Mouse (Mus musculus): ENCODE data around the gene Gpx2.
A peak's percentile ranks its signal among the peaks of the same experiment; 100 is the strongest.
"Not testable (repeated sequence)": the region's sequence is repeated elsewhere in the genome, so short reads cannot be mapped to it uniquely, and the experiment has no call there.

Gpx2 gene

DNA sequence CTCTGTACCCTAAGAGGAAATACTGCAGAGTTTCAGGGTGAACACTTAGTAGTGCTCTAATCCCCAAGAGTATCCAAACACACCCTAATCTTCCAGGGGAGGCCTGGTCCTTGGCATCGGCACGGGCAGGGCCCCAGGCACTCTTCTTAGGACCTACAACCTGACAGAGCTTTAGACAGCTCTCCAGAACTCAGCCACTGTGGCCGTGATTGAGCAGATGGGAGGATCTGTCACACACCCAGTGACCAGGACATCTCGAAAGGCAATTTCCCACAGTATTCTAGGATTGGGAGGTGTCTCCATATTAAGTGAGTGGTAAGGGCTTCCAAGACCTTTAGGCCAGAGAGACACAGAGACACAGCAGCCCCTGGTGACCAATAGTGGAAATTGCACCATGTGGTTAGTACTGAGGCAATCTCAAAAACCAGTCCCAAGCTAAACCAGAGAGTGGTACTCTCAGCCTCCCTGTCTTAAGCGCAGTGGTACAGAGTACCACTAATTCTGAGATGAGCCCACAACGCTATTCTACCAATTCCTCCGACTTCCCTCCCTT, 8.4 kb upstream of the Gpx2 start:
- DNase-seq (ENCODE audit: low spot score): peak; percentile 72

DNA sequence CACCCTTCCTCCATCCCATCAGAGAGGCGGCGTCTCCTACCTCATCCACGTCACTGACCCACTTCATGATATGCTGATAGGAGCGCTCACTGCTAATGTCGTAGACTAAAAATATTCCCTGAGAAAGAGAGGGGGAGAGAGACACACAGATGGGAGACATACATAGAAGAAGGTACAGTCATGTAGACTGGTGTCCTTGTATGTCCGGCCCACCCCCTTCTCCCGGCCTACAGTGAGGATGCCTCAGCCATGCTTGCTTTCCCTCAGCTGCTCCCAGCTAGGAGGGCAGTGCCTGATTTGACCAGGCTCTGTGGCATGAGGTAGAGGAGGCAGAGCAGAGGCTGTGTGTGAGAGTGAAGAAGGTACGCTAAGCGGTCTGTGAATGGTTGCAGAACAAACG, 7.7 kb upstream of the Gpx2 start:
- DNase-seq (ENCODE audit: low spot score): no peak

DNA sequence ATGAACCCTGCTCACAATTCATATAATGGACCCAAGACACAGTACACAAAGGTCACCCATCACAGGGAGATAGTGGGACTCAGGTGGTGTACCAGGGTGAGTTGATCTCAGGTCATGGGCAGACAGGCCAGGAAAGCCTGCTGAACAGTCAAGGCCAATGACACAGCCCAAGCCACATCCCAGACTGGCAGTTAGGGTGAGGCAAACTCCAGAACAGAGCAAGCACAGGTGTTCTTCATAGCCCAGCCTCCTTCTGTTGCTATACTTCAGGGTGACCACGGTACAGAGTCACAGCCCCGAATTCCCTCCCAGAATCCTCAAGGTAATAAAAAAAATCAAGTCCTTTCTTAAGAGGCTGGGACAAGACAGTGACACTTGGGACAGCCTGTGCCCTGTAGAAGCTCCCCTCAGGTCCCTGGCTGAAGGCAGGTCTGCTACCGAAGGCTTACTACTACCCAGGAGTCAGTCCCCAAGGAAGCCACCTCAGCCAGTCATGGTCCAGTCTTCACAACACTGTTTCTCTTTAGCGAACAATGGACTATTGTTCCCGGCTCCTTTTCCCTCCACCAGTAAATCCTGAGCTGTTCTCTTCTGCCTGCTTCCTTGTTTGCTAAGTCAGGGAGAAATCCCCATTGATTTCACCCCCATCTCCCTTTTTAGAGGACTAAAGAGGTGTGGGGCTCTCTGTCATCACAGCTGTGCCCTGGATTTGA, 2.8 kb upstream of the Gpx2 start:
- no peak for DNase-seq (ENCODE audit: low spot score)

DNA sequence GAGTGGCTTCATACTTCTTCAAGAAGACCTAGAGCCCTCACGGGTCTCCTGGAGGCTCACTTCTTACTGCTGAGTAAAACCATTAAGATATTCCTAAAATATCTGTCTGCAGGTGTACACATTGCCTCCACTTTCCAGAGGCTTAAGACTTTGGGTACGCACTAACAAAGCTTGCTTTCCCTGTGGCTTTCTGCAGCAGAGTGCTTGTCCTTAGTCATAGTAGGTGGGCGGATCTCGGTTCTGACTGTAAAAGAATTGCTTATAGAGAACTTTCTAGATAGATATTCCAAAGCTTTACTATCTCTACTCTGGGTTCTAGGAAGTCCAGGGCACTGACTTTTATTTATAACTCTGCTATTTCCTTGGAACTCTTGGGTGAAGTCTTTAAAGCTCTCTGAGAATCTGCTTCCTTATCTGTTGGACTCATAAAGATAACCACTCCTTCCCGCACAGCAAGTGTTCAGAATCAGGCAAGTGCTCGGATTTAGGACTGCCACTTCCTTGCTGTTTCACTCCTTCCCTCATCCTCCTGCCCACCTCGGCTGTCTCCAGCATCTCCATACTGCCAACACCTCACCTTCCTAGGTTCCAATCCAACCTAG, 1.7 kb upstream of the Gpx2 start:
- no peak for DNase-seq (ENCODE audit: low spot score)

DNA sequence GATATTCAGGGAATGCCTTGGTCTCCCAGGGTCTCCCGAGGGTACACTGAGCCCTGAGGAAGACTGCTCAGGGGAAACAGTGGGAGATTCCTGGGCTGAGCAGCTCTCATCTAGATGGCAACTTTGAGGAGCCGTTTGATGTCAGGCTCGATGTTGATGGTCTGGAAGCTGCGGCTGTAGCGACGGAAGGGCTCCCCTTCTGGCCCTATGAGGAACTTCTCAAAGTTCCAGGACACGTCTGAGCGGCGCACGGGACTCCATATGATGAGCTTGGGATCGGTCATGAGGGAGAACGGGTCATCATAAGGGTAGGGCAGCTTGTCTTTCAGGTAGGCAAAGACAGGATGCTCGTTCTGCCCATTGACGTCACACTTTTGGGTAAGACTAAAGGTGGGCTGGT, 2.8 kb downstream of the Gpx2 start:
- not testable (repeated sequence) for DNase-seq (ENCODE audit: low spot score)

DNA sequence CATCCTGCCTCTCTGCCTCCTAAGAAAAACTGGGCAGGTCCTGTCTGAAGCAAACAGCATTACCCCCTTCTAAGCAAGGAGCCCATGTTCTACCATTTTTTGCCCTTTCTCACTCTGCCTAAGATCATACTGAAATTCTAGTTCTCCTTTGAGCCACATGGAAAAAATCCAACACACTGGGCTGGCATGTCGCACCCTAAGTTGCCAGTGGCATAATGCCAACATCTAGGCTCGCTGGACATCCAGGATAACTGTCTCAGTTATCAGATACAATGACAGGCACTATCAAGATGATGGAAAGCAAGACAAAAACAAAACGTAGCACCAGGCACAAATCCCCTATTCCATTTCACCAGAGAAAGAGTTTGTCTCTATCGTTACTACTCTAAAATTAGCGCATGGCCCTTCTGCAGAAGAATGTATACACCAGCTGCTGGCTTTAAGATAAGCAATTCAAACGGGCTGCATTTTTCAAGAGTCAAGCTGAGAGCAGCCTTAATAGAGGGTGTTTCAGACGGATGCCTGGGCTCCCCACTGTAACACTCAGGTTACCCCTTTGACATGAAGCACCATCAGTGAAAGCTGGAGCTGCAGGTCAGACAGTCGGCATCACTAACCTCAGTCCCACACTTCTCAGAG, 4.8 kb downstream of the Gpx2 start:
- DNase-seq (ENCODE audit: low spot score): peak; percentile 20

DNA sequence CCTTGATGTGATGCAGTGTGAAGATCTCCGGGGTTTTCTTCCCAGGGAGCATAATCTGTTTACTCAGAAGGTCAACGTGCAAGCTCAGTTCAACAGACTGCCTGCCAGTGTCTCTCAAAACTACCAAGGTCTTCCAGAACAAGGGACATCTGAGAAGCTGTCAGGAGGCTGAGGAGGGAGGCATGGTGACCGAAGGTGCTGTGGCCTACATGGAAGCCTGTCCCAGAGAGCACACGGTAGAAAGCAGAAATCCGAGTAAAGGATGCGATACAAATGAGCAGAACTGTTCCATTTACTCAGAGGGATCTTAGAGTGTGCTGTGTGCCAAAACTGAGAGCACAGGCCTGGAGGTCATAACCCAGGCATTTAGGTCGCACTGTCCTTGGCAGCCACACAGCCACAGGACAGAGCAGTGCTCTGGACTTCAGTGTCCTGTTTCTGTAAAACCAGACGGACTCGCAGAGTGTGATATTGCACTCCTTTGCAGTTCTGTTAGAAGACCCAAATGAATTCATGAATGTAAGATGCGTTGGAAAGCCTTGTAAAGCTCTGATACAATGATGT, 11.2 kb downstream of the Gpx2 start:
- no peak for DNase-seq (ENCODE audit: low spot score)

DNA sequence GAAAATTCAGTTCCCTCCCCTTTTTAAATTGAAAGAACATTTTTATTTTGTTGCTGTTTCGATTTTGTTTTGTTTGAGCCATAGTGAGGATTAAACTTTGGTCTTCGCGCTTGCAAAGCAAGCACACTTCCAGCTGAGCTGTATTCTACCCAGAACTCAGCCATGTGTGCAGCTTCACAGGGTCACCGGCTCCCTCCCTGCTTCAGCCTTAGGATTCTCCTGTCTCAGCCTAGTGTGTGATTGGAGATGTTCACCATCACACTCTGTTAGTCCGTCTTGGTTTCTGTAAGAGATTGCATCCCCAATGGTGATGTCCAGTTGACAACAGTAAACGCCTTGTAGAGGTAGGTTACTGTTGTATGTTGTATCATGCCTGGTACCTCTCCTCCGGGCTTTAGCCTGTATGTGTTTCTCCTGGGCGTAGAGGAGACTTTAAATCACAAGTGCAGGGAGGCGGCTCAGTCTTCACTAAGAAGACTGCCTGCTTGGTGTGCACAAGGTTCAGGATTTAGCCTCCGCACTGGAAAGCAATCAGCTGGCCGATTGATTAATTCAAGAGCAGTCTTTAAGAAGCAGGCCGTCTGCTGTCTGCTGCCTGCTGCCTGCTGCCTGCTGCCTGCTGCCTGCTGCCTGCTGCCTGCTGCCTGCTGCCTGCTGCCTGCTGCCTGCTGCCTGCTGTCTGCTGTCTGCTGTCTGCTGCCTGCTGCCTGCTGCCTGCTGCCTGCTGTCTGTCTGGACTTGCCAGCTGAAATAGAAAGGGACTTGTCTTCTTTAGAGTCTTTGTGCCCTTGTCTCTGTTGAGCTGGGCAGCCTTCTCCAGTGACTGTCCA, 14.5 kb downstream of the Gpx2 start:
- DNase-seq (ENCODE audit: low spot score): no peak

DNA sequence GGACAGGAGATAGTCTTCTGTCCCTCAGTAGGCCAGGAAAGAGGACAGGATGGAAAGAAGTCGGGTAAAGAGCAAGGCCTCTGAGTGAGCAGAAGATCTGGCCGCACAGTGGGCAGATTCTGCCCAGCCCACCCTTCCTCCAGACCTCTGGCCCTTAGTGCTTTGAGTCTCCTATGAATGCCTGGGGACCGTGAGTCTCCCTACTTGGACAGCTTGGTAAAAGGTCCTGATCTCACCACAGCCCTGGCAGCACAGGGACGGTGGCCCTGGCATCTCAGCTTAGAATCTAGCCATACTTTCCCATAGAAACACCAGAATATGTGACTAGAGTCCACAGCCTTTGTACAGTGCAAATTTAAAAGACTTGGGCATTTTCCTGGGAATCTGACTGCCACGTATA, 15.4 kb downstream of the Gpx2 start:
- no peak for DNase-seq (ENCODE audit: low spot score)

DNA sequence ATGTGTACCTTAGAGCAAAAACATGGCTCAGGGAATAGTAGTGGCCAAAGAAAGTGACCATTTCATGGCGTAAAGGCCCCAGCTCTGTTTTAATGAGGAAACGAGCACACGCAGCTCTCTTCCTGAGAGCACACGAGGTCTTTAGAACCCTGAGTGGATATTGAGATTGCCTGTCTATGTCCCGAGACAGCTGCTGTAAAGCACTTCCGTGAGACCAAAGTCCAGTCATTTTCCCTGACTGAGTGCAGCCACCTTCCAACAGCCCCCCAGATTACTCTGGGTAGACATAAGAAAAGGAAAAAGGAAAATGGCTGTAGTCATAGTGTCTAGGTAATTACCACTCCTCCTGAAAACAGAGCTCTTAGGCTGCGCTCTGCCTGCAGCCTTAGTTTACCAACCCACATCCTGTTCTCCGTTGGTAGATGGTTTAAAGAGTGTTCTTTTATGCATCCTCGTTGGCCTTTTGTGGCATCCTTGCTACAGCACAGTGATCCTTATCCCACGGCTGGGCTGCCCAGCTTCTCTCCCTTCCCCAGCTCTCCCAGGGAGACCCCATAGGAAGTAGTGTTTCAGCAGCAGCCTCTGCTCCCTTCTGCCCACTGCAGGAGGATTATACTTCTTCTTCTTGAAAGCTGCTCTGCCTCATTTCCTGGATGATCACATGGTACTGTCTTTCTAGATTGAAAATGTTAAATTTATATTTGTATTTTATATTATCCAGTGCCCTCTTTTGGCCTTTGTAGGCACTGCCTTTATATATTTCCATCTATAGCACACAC, 16.9 kb downstream of the Gpx2 start:
- DNase-seq (ENCODE audit: low spot score): no peak

DNA sequence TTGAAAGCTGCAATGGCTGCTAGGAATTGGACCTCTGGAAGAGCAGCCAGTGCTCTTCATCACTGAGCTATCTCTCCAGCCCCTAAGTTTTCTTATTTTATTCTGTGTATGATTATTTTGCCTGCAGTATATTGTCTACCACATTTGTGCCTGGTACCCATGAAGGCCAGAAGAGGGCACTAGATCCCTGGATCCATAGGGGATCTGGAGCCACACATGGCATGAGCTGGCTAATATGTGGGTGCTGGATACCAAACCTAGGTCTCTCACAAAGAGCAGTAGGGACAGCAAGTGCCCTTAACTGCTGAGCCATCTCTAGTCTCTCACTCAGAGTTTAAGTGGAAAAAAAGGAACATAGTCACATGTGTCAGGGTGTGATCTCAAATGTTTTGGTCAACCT, 17.5 kb downstream of the Gpx2 start:
- DNase-seq (ENCODE audit: low spot score): no peak

DNA sequence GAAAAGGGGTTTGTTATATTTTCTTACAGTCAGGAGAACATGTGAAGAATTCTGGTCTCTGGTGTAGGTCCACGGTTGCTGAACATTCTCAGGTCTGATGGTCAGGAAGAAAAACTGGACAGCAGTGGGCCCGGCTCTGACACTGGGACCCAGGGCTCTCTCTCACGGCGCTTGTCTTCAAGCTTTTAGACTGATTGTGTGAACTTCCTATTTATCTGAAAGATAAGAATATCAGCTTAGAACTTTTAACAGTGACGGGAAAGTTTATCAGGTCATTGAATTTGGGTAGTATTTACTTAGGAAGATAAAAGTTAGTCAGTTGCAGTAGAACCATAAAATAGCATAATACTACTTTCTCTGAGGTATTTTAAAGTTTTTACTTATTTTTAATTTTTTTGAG, 18.5 kb downstream of the Gpx2 start:
- no peak for DNase-seq (ENCODE audit: low spot score)

DNA sequence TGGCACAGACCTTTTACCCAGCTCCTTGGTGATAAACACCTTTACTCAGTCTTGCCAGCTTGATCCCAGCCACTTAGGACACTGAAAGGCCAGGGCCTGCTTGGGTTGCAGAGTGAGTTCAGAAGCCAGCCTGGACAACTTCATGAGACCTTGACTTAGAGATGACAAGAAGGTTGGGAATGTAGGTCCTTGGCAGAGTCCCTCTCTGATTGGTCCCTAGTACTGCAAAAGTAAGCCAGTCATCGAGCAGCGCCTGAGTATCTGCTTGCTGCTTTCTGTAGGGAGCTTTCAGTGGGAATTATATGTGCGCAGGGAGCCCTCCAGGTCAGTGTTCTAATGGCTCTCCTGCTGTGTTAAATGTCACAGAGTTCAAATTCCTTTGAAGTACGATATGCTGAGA, 20.2 kb downstream of the Gpx2 start:
- DNase-seq (ENCODE audit: low spot score): no peak

DNA sequence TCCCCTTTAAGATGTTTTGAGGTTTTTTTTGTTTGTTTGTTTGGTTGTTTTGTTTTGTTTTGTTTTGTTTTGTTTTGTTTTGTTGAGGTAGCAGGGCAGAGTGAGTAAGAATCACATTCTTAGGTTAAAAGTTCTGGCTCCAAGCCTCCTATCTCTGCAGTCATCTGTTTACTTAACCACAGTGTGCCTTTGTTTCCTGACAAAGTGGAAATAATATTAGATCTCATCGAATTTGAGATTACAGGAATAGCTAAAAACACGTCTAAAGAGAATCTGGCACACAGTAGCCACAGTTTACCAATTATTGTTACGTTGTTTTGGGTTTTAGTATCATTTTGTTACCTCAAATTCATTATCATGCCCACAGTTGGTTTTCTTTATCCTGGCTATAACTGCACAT, 20.7 kb downstream of the Gpx2 start:
- peak; percentile 10 for DNase-seq (ENCODE audit: low spot score)

DNA sequence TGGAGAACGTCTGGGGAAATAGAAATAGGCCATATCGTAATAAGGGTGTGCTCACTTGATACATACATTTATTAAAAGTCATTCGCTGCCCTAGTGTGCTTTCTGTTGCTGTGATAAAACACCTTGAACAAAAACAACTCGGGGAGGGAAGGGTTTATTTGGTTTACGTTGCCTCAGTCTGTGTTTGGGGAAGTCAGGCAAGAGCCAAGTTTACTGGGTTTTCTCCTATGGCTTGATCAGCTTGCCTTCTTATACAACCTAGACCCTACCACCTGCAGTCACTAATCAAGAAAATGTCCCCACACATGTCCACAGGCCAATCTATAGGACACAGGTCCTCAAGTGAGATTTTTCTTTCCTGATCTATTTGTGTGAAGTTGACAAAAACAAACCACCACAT, 23.8 kb downstream of the Gpx2 start:
- no peak for DNase-seq (ENCODE audit: low spot score)

DNA sequence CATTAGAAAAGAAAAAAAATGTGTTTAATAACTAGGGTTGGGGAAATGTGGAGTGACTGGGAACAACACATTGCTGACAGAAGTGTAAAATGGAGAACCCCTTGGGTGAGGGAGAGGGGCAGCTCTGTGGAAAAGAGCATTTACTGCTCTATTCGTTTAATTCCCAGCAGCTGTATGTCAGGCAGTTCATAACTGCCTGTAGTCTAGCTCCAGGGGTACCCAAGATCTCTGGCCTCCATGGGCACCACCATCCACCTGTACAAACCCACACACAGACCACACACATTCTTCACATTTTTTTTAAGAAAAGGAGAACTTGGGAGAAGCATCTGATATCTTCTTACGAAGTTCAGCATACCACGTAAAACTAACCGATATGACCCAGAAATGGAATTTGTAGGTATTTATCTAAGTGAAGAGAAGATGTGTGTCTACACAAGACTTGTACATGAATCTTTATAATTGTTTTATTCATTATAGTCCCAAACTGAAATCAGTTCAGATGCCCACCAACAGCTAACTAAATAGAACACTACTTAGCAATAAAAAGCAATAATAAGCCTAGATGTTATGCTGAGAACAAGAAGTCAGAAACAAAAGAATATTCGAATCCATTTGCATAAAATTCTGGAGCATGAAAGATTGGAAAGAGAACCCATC, 24.4 kb downstream of the Gpx2 start:
- DNase-seq (ENCODE audit: low spot score): no peak

DNA sequence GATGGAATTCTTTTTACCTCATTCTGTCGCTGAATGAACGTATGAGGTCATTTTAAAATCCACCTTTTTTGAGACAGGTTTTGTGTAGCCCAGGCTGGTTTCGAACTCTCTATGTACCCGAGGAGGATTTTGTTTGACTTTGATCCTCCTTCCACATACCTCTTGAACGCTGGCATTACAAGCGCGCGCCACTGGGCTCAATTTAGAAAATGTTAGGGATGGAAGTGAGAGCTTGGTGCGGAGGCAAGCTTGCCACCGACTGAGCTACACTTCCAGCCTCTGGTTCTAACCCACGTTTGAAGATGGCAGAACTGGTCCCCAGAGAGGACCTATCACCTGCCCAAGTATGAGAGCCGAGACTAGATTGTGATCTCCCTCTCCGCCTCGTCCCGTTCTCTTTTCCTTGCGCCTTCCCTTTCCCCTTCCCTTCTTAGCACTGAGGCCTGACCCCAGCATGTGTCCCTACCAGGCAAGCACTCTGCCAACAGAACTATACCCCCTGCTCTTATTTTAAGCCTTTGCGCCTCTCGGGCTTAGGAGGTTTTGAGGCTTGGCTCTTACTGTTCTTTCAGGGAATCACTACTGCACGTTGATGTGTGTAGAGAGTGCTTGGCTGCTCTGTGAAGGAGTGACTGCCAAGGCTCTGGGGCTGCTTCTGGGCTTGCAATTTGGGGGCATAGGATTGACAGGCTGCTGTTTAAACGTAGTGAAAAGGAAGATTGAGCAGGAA, 29.3 kb downstream of the Gpx2 start:
- DNase-seq (ENCODE audit: low spot score): no peak

DNA sequence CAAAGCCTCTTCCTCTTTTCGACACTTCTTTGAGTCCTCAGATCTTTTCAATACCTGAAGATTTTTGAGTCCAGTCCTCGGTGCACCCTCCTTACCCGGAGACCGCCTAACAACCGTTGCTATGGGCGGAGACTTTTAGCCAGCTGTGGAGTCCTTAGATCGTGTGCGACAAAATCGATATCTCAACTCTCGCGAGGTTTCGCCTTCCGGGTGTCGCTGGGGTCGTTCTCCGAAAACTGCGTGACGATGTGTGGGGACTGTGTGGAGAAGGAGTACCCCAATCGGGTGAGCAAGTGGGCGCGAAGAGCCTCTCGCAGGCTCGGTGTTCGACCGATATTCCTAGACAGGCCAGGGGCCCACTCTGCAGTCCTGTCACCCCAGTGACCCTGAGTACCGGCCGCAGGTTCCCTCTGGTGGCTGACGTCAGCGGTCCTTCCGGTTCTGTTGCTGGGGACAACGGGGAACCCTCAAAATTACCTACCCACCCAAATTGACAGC, 30.0 kb downstream of the Gpx2 start, which contains the start of the genes Churc1 and Fntb:
Gene Churc1, plus strand, starts transcription at position 185 of the 498 bp plus-strand sequence.
Gene Fntb, plus strand, starts transcription at position 236 of the 498 bp plus-strand sequence.
- peak; percentile 91 for DNase-seq (ENCODE audit: low spot score)

DNA sequence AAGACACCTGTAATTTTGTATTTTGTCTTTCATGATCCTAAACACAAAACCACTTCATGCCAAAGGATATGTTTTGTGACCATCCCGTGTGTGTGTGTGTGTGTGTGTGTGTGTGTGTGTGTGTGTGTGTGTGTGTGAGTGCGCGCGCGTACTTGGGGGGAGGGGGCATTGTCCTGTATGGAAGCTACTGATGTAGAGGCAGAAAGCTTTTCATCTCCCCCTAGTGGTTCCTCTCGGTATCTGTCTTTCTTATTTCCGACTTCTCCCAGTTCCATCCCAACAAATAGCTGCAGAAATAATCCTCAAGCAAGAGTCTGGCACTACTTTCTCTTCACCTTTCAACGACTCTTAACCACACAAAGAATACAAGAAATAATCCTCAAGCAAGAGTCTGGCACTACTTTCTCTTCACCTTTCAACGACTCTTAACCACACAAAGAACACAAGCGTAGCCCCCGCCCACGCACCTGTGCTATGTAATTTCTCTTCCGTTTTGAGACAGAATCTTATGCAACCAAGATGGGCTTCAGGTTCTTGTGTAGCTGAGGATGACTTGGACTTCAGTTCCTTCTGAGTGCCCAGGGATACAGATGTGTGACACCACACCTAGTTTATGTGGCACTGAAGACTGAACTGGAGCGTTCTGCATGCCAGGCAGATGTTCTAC, 42.6 kb downstream of the Gpx2 start:
- peak; percentile 47 for DNase-seq (ENCODE audit: low spot score)
